Mouse (Mus musculus): ENCODE results near the gene Zbtb16. TPM values are rescaled to one million over a fixed set of nuclear protein-coding genes. Genes with fewer than 3 reads are reported as not detected.

Zbtb16 gene
- polyA plus RNA-seq, 1 experiment from 2014 or later, result 1.00 TPM

- 0 out of 2 replicates have a peak, but pooled peaks cover 9% of the 10 kb centered on the region for H3K27me3 ChIP-seq (replicated peaks)
- no peaks in the 10 kb centered on the region for H3K9me3 ChIP-seq (replicated peaks)
- no peak overlapping the region for H3K4me2 ChIP-seq
- ATAC-seq (ENCODE audit: insufficient number of reproducible peaks, low FRiP score), result no peak
- H3K4me3 ChIP-seq, result no peak overlapping the region
- peaks cover 6% of the 10 kb centered on the region for H3K4me1 ChIP-seq (replicated peaks)
- no peak overlapping the region for H3K27ac ChIP-seq (ENCODE audit: poor library complexity, severe bottlenecking)
- H3K9ac ChIP-seq, result no peak overlapping the region
- no peaks in the 10 kb centered on the region for H3K36me3 ChIP-seq
Observed at GRCm38 (mm10) chr9:48765927-48766326, 70.1 kb downstream of the Zbtb16 start.

GRCm38 (mm10) chr9:48764311-48764710, 71.7 kb downstream of the Zbtb16 start:
- ATAC-seq (ENCODE audit: insufficient number of reproducible peaks, low FRiP score), result no peak
- H3K9ac ChIP-seq, result no peak overlapping the region
- no peaks in the 10 kb centered on the region for H3K36me3 ChIP-seq
- no peak overlapping the region for H3K4me2 ChIP-seq
- peaks cover 20% of the 10 kb centered on the region for H3K4me1 ChIP-seq (replicated peaks)
- no peak overlapping the region for H3K27ac ChIP-seq (ENCODE audit: poor library complexity, severe bottlenecking)
- 75% methylated on average over 5 of the region's 5 CpGs for WGBS
- no peaks in the 10 kb centered on the region for H3K27me3 ChIP-seq (replicated peaks)
- H3K9me3 ChIP-seq (replicated peaks), result no peaks in the 10 kb centered on the region
- no peak overlapping the region for H3K4me3 ChIP-seq

GRCm38 (mm10) chr9:48761732-48762637, 74.0 kb downstream of the Zbtb16 start:
- WGBS, result 86% methylated on average over 14 of the region's 14 CpGs
- no peak overlapping the region for H3K27ac ChIP-seq (ENCODE audit: poor library complexity, severe bottlenecking)
- no peaks in the 10 kb centered on the region for H3K36me3 ChIP-seq
- ATAC-seq (ENCODE audit: insufficient number of reproducible peaks, low FRiP score), result no peak
- peaks cover 20% of the 10 kb centered on the region for H3K4me1 ChIP-seq (replicated peaks)
- H3K9me3 ChIP-seq (replicated peaks), result no peaks in the 10 kb centered on the region
- H3K9ac ChIP-seq, result no peak overlapping the region
- no peak overlapping the region for H3K4me3 ChIP-seq
- H3K4me2 ChIP-seq, result no peak overlapping the region
- no peaks in the 10 kb centered on the region for H3K27me3 ChIP-seq (replicated peaks)

- no peak overlapping the region for H3K4me3 ChIP-seq
- H3K27ac ChIP-seq (ENCODE audit: poor library complexity, severe bottlenecking), result peak overlapping the region; percentile 31; the same call in 1 of the 2 replicates
- H3K9me3 ChIP-seq (replicated peaks), result no peaks in the 10 kb centered on the region
- H3K4me2 ChIP-seq, result no peak overlapping the region
- WGBS, result 74% methylated on average over 8 of the region's 8 CpGs
- no peak overlapping the region for H3K9ac ChIP-seq
- no peaks in the 10 kb centered on the region for H3K27me3 ChIP-seq (replicated peaks)
- no peaks in the 10 kb centered on the region for H3K36me3 ChIP-seq
- ATAC-seq (ENCODE audit: insufficient number of reproducible peaks, low FRiP score), result no peak
- peaks cover 24% of the 10 kb centered on the region for H3K4me1 ChIP-seq (replicated peaks)
Observed at GRCm38 (mm10) chr9:48761175-48761556, 74.9 kb downstream of the Zbtb16 start.

GRCm38 (mm10) chr9:48760449-48761174, 75.4 kb downstream of the Zbtb16 start:
- Histone ChIP-seq H3K4me3 (no peak overlapping the region), H3K4me2 (peak overlapping the region; percentile 20; the same call in 1 of the 2 replicates)
- WGBS, result 24% methylated on average over 13 of the region's 13 CpGs

GRCm38 (mm10) chr9:48759098-48759497, 76.9 kb downstream of the Zbtb16 start:
- no peak overlapping the region for H3K4me3 ChIP-seq
- no peak overlapping the region for H3K9ac ChIP-seq
- no peak for ATAC-seq (ENCODE audit: insufficient number of reproducible peaks, low FRiP score)
- H3K27me3 ChIP-seq (replicated peaks), result no peaks in the 10 kb centered on the region
- no peak overlapping the region for H3K27ac ChIP-seq (ENCODE audit: poor library complexity, severe bottlenecking)
- H3K4me1 ChIP-seq (replicated peaks), result peaks cover 32% of the 10 kb centered on the region
- H3K36me3 ChIP-seq, result no peaks in the 10 kb centered on the region
- WGBS, result 87% methylated on average over 4 of the region's 4 CpGs
- no peak overlapping the region for H3K4me2 ChIP-seq
- no peaks in the 10 kb centered on the region for H3K9me3 ChIP-seq (replicated peaks)

More at GRCm38 (mm10) chr9:48760449-48761174, 75.4 kb downstream of the Zbtb16 start:
- Histone ChIP-seq H3K36me3 (no peaks in the 10 kb centered on the region), H3K27me3 (replicated peaks) (no peaks in the 10 kb centered on the region), H3K27ac (ENCODE audit: poor library complexity, severe bottlenecking) (peak overlapping the region; percentile 37; the same call in 1 of the 2 replicates), H3K9ac (no peak overlapping the region), H3K9me3 (replicated peaks) (no peaks in the 10 kb centered on the region), H3K4me1 (replicated peaks) (peaks cover 29% of the 10 kb centered on the region)
- peak; percentile 84 for ATAC-seq (ENCODE audit: insufficient number of reproducible peaks, low FRiP score)

GRCm38 (mm10) chr9:48757650-48758580, 78.1 kb downstream of the Zbtb16 start:
- WGBS, result 74% methylated on average over 13 of the region's 13 CpGs
- H3K9ac ChIP-seq, result no peak overlapping the region
- no peaks in the 10 kb centered on the region for H3K9me3 ChIP-seq (replicated peaks)
- ATAC-seq (ENCODE audit: insufficient number of reproducible peaks, low FRiP score), result no peak
- no peak overlapping the region for H3K4me2 ChIP-seq
- no peaks in the 10 kb centered on the region for H3K36me3 ChIP-seq
- H3K4me3 ChIP-seq, result no peak overlapping the region
- peaks cover 35% of the 10 kb centered on the region for H3K4me1 ChIP-seq (replicated peaks)
- no peaks in the 10 kb centered on the region for H3K27me3 ChIP-seq (replicated peaks)
- H3K27ac ChIP-seq (ENCODE audit: poor library complexity, severe bottlenecking), result no peak overlapping the region

- 38% methylated on average over 10 of the region's 10 CpGs for WGBS
- ATAC-seq (ENCODE audit: insufficient number of reproducible peaks, low FRiP score), result no peak
- no peak overlapping the region for H3K4me2 ChIP-seq
Observed at GRCm38 (mm10) chr9:48756261-48756812, 79.7 kb downstream of the Zbtb16 start.

GRCm38 (mm10) chr9:48755438-48756070, 80.5 kb downstream of the Zbtb16 start:
- H3K27me3 ChIP-seq (replicated peaks), result no peaks in the 10 kb centered on the region
- 58% methylated on average over 9 of the region's 9 CpGs for WGBS
- H3K4me2 ChIP-seq, result no peak overlapping the region
- no peaks in the 10 kb centered on the region for H3K9me3 ChIP-seq (replicated peaks)
- ATAC-seq (ENCODE audit: insufficient number of reproducible peaks, low FRiP score), result no peak
- H3K27ac ChIP-seq (ENCODE audit: poor library complexity, severe bottlenecking), result no peak overlapping the region
- peaks cover 25% of the 10 kb centered on the region for H3K4me1 ChIP-seq (replicated peaks)
- no peaks in the 10 kb centered on the region for H3K36me3 ChIP-seq
- H3K9ac ChIP-seq, result no peak overlapping the region
- no peak overlapping the region for H3K4me3 ChIP-seq

More at GRCm38 (mm10) chr9:48756261-48756812, 79.7 kb downstream of the Zbtb16 start:
- Histone ChIP-seq H3K27me3 (replicated peaks) (no peaks in the 10 kb centered on the region), H3K9me3 (replicated peaks) (no peaks in the 10 kb centered on the region), H3K36me3 (no peaks in the 10 kb centered on the region), H3K4me3 (no peak overlapping the region), H3K9ac (no peak overlapping the region), H3K27ac (ENCODE audit: poor library complexity, severe bottlenecking) (no peak overlapping the region), H3K4me1 (replicated peaks) (peaks cover 33% of the 10 kb centered on the region)

- Histone ChIP-seq H3K9me3 (replicated peaks) (no peaks in the 10 kb centered on the region), H3K27ac (ENCODE audit: poor library complexity, severe bottlenecking) (no peak overlapping the region), H3K9ac (no peak overlapping the region), H3K4me2 (no peak overlapping the region), H3K4me3 (no peak overlapping the region), H3K4me1 (replicated peaks) (peaks cover 14% of the 10 kb centered on the region), H3K27me3 (replicated peaks) (no peaks in the 10 kb centered on the region), H3K36me3 (no peaks in the 10 kb centered on the region)
- ATAC-seq (ENCODE audit: insufficient number of reproducible peaks, low FRiP score), result no peak
- 84% methylated on average over 6 of the region's 6 CpGs for WGBS
Observed at GRCm38 (mm10) chr9:48754418-48754817, 81.6 kb downstream of the Zbtb16 start.

All from heart, embryonic 12.5 days (tissue).